Mouse (Mus musculus) MEL (cell line): Measurements from ENCODE around the gene Zfp335.

ENCODE experiments used
- BHLHE40 ChIP-seq: IDR thresholded peaks from 2 replicates; pipeline ENCODE4 v1.6.1; 2012; ENCODE audit warnings: low read depth, mild to moderate bottlenecking, inconsistent platforms, low read length, improper control_type of control experiment, borderline replicate concordance
- CHD1 ChIP-seq: IDR thresholded peaks from 2 replicates; pipeline ENCODE4 v1.6.1; 2012; ENCODE audit warnings: low read depth, mild to moderate bottlenecking, inconsistent platforms, low read length, improper control_type of control experiment
- CTCF ChIP-seq, 3 experiments: IDR thresholded peaks in 2 of 3; conservative IDR thresholded peaks in 1 of 3; 2 replicates each; pipeline ENCODE4 v1.5.1; 2011 to 2012; ENCODE audit warnings: low read length in 3 of 3, low read depth in 2 of 3, mild to moderate bottlenecking in 2 of 3, improper control_type of control experiment in 1 of 3, inconsistent platforms in 1 of 3, mixed read lengths in 1 of 3, moderate library complexity in 1 of 3; ENCODE audit not compliant: control insufficient read depth in 1 of 3, insufficient read depth in 1 of 3, poor library complexity in 1 of 3, severe bottlenecking in 1 of 3
- ELF1 ChIP-seq: IDR thresholded peaks from 2 replicates; pipeline ENCODE4 v1.6.1; 2014; ENCODE audit warnings: low read depth, mild to moderate bottlenecking, inconsistent platforms, low read length, improper control_type of control experiment, moderate library complexity
- HCFC1 ChIP-seq: IDR thresholded peaks from 2 replicates; pipeline ENCODE4 v1.6.1; 2012; ENCODE audit warnings: low read depth, mild to moderate bottlenecking, inconsistent platforms, low read length, improper control_type of control experiment, moderate library complexity
- MAFK ChIP-seq: IDR thresholded peaks from 2 replicates; pipeline ENCODE4 v1.6.1; 2011; ENCODE audit warnings: low read depth, mild to moderate bottlenecking, low read length, improper control_type of control experiment, borderline replicate concordance
- NRF1 ChIP-seq: IDR thresholded peaks from 2 replicates; pipeline ENCODE4 v1.6.1; 2014; ENCODE audit warnings: low read depth, mild to moderate bottlenecking, inconsistent platforms, low read length, improper control_type of control experiment, moderate library complexity; ENCODE audit not compliant: poor library complexity, insufficient read depth, severe bottlenecking
- POLR2A ChIP-seq, 2 experiments: IDR thresholded peaks; 2 replicates each; pipeline ENCODE4 v1.6.1; 2011 to 2012; ENCODE audit warnings: low read length in 2 of 2, mild to moderate bottlenecking in 2 of 2, control low read depth in 1 of 2, improper control_type of control experiment in 1 of 2, low read depth in 1 of 2, moderate library complexity in 1 of 2; ENCODE audit not compliant: control insufficient read depth in 1 of 2, insufficient read depth in 1 of 2, poor library complexity in 1 of 2
- POLR2AphosphoS2 ChIP-seq: IDR thresholded peaks from 2 replicates; pipeline ENCODE4 v1.6.1; 2011; ENCODE audit warnings: low read length, improper control_type of control experiment
- POLR2AphosphoS5 ChIP-seq: IDR thresholded peaks from 2 replicates; pipeline ENCODE4 v1.6.1; 2012; ENCODE audit warnings: low read depth, borderline replicate concordance, mild to moderate bottlenecking, inconsistent platforms, low read length, moderate library complexity, mixed read lengths
- SIN3A ChIP-seq: IDR thresholded peaks from 2 replicates; pipeline ENCODE4 v1.6.1; 2012; ENCODE audit warnings: low read length, improper control_type of control experiment, inconsistent platforms
- SMC3 ChIP-seq: IDR thresholded peaks from 2 replicates; pipeline ENCODE4 v1.6.1; 2011; ENCODE audit warnings: low read depth, low read length, improper control_type of control experiment
- USF1 ChIP-seq: IDR thresholded peaks from 2 replicates; pipeline ENCODE4 v1.6.1; 2014; ENCODE audit warnings: low read depth, mild to moderate bottlenecking, inconsistent platforms, low read length, improper control_type of control experiment, moderate library complexity
- ZMIZ1 ChIP-seq: IDR thresholded peaks from 2 replicates; pipeline ENCODE4 v1.6.1; 2012; ENCODE audit warnings: low read depth, mild to moderate bottlenecking, inconsistent platforms, low read length, improper control_type of control experiment, moderate library complexity

GRCm38 (mm10) chr2:164879568-164880277 lies 31.8 kb downstream of the Zfp335 start:
- TF ChIP-seq SIN3A (peak; percentile 86), CHD1 (no peak), POLR2A (IDR thresholded peaks at IDR 0.05; ENCODE audit: control insufficient read depth in 1 of 2, insufficient read depth in 1 of 2, low read depth in 1 of 2, low read length in 2 of 2, poor library complexity in 1 of 2) (peak; percentile 77 to 91), BHLHE40 (no peak), POLR2AphosphoS5 (no peak), USF1 (no peak), POLR2AphosphoS2 (peak; percentile 67; the same call in 1 of the 2 replicates), NRF1 (peak; percentile 91), HCFC1 (peak; percentile 75), CTCF (IDR thresholded peaks at IDR 0.05 in 2 of 3, conservative IDR thresholded peaks at IDR 0.05 in 1 of 3; ENCODE audit: control insufficient read depth in 1 of 3, insufficient read depth in 1 of 3, low read depth in 2 of 3, low read length in 3 of 3, poor library complexity in 1 of 3, severe bottlenecking in 1 of 3) (no peak), ZMIZ1 (peak; percentile 73; the same call in 1 of the 2 replicates), MAFK (no peak), ELF1 (peak; percentile 88), SMC3 (no peak)
